Mouse (Mus musculus) cerebellum, adult 2 months (tissue): Measurements from ENCODE around the gene Top3a. TPM values are rescaled to one million over a fixed set of nuclear protein-coding genes. Genes with fewer than 3 reads are reported as not detected.

Experiments used
- DNase-seq, 2 experiments: peaks; one replicate each; pipeline ENCODE4 v3.0.0; 2021
- H3K27ac ChIP-seq: fragments of 200-500 bp; 2 replicates; pipeline ENCODE4 v1.5.1; 2012; ENCODE audit warnings: low read length, control low read depth, inconsistent platforms; ENCODE audit not compliant: insufficient read depth
- H3K27me3 ChIP-seq: fragments of 200-500 bp; 2 replicates; pipeline ENCODE4 v1.6.1; 2012; ENCODE audit warnings: inconsistent platforms, mild to moderate bottlenecking, low read length, moderate library complexity; ENCODE audit not compliant: control insufficient read depth, insufficient read depth
- H3K4me1 ChIP-seq: fragments of 200-500 bp; 2 replicates; pipeline ENCODE4 v1.6.1; 2011; ENCODE audit warnings: low read length; ENCODE audit not compliant: control insufficient read depth, insufficient read depth
- H3K4me3 ChIP-seq: fragments of 200-500 bp; replicated peaks from 2 replicates; pipeline ENCODE3; 2011; ENCODE audit warnings: mild to moderate bottlenecking, low read depth, low read length, control low read depth; ENCODE audit not compliant: insufficient read depth
- CTCF ChIP-seq: fragments of 200-500 bp; IDR thresholded peaks from 2 replicates; pipeline ENCODE4 v1.5.1; 2011; ENCODE audit warnings: low read depth, mild to moderate bottlenecking, control low read depth, low read length, moderate library complexity, borderline replicate concordance; ENCODE audit not compliant: insufficient read depth
- POLR2A ChIP-seq: fragments of 200-500 bp; IDR thresholded peaks from 2 replicates; pipeline ENCODE4 v1.6.1; 2011; ENCODE audit warnings: low read length, control low read depth, borderline replicate concordance; ENCODE audit not compliant: insufficient read depth
- WGBS: fragments of 180-500 bp; shearing (Covaris S2); methylation state at CpG from one replicate; pipeline ENCODE4 v1.1.7; 2018; 5-methylcytosine and 5-hydroxymethylcytosine counted together
- polyA plus RNA-seq: library from polyadenylated mRNA; depleted of rRNA; stranded (reverse); fragments of >200 nt; gene quantifications from 2 replicates; pipeline ENCODE4 v1.2.3, GENCODE M21; 2012; rRNA removed

Top3a gene
- polyA plus RNA-seq, 1 experiment: 6.8 TPM

GRCm38 (mm10) chr11:60701611-60702010, 75.6 kb downstream of the Top3a start:
- Histone ChIP-seq H3K4me1 (peaks cover 28% of the 10 kb centered on the region), H3K27me3 (no peaks in the 10 kb centered on the region), H3K27ac (peak overlapping the region; percentile 52), H3K4me3 (no peak overlapping the region)
- TF ChIP-seq POLR2A (no peak), CTCF (no peak)
- WGBS: 31% methylated on average over 4 of the region's 4 CpGs
- peak in 1 of 2 experiments; percentile 27 for DNase-seq

- peak in 1 of 2 experiments; percentile 14 for DNase-seq
- Histone ChIP-seq H3K27me3 (no peaks in the 10 kb centered on the region), H3K27ac (peak overlapping the region; percentile 91), H3K4me3 (peak overlapping the region; percentile 97), H3K4me1 (peaks cover 28% of the 10 kb centered on the region)
- 7% methylated on average over 12 of the region's 12 CpGs for WGBS
- TF ChIP-seq POLR2A (no peak), CTCF (no peak)
Measured at GRCm38 (mm10) chr11:60700320-60701185, 76.6 kb downstream of the Top3a start.

DNA sequence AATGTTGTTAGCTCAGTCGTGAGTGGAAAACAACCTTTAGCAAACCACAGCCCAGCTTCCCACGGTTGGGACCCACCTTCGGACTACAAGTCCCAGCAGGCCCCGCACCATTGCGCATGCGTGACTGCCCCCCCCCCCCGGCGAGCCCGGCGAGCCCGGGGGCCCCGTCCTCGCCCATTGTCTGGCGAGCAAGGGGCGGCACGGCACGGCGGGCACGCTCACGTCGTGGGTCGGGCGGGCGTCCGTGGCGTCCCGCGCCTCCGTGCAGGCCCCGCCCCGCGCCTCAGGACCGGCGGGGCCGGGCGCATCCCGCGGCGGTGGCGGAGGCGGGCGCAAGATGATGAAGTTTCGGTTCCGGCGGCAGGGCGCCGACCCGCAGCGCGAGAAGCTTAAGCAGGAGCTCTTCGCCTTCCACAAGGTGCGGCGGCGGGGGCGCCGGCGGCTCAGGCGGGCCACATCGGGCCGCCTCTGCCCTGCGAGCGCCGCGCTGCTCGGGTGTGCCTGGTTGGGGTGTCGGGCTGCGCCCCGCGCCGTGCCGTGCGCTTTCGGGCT, 77.6 kb downstream of the Top3a start, which contains the start of gene Llgl1:
Gene Llgl1, plus strand, starts transcription at position 200 of the 552 bp plus-strand sequence.
- Histone ChIP-seq H3K4me1 (peaks cover 28% of the 10 kb centered on the region), H3K27me3 (no peaks in the 10 kb centered on the region), H3K27ac (peak within 1 kb of the TSS; percentile 91), H3K4me3 (peak within 1 kb of the TSS; percentile 97)
- TF ChIP-seq CTCF (no peak), POLR2A (peak; percentile 64; the same call in 1 of the 2 replicates)
- under 1% methylated on average over 73 of the region's 73 CpGs for WGBS
- peak; percentile 88 to 93 for DNase-seq

GRCm38 (mm10) chr11:60698806-60699523, 78.2 kb downstream of the Top3a start:
- H3K27ac ChIP-seq: peak overlapping the region; percentile 66; the same call in 1 of the 2 replicates
- H3K4me1 ChIP-seq: peaks cover 26% of the 10 kb centered on the region
- WGBS: 4% methylated on average over 22 of the region's 22 CpGs
- H3K4me3 ChIP-seq: peak overlapping the region; percentile 91
- TF ChIP-seq POLR2A: no peak
- no peak for TF ChIP-seq CTCF
- H3K27me3 ChIP-seq: no peaks in the 10 kb centered on the region
- DNase-seq: peak; percentile 40 to 43

DNA sequence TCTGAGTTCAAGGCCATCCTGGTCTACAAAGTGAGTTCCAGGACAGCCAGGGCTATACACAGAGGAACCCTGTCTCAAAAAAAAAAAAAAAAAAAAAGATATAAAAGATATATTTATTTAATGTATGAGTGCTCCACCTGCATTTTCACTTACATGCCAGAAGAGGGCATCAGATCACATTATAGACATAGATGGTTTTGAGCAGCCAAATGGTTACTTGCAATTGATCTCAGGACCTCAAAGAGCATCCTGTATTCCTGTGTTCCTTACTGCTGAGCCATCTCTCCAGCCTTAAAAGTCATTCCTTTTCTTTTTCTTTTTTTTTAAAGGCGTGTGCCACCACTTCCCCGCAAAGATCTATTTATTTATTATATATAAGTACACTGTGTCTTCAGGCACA, 79.6 kb downstream of the Top3a start:
- Histone ChIP-seq H3K27me3 (no peaks in the 10 kb centered on the region), H3K4me3 (no peak overlapping the region), H3K27ac (no peak overlapping the region), H3K4me1 (peaks cover 14% of the 10 kb centered on the region)
- 61% methylated on average over 2 of the region's 2 CpGs for WGBS
- peak; percentile 38; the same call in 1 of the 2 replicates for TF ChIP-seq CTCF
- TF ChIP-seq POLR2A: no peak
- peak in 1 of 2 experiments; percentile 32 for DNase-seq

DNA sequence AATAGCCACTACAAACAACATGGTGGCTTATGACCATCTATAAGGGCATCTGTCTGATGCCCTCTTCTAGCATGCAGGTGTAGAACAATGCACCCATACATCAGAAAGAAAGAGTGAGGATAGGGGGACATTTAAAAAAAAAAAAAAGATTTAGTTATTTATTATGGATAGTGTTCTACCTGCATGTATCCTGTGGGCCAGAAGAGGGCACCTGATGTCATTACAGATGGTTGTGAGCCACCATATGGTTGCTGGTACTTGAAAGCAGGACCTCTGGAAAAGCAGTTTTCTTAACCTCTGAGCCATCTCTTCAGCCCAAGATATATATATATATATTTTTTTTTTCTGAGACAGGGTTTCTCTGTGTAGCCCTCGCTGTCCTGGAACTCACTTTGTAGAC, 81.0 kb downstream of the Top3a start:
- H3K27me3 ChIP-seq: no peaks in the 10 kb centered on the region
- TF ChIP-seq CTCF (no peak), POLR2A (no peak)
- H3K27ac ChIP-seq: no peak overlapping the region
- H3K4me1 ChIP-seq: 0 out of 2 replicates have a peak, but pooled peaks cover 3% of the 10 kb centered on the region
- WGBS: 69% methylated on average over 1 of the region's 1 CpGs
- no peak overlapping the region for H3K4me3 ChIP-seq
- peak in 1 of 2 experiments; percentile 4 for DNase-seq

Other genes with a start within 250 kb of the Top3a start
- gene Alkbh5, start 241.0 kb downstream of the Top3a start, polyA plus RNA-seq: 25.2 and 27.3 TPM in 2 replicates
- gene Llgl1, start 77.6 kb downstream of the Top3a start, polyA plus RNA-seq: 88.3 and 90.5 TPM in 2 replicates
- 160 and 177 TPM in 2 replicates for gene Flii, start 50.1 kb downstream of the Top3a start, polyA plus RNA-seq
- 27.4 and 28.4 TPM in 2 replicates for gene Mief2, start 49.0 kb downstream of the Top3a start, polyA plus RNA-seq
- 16.4 and 17.5 TPM in 2 replicates for gene Smcr8, start 159 bp upstream of the Top3a start, polyA plus RNA-seq
- gene Shmt1, start 34.4 kb upstream of the Top3a start, polyA plus RNA-seq: 3.3 and 4.5 TPM in 2 replicates
- 21.5 and 21.9 TPM in 2 replicates for gene Dhrs7b, start 53.3 kb upstream of the Top3a start, polyA plus RNA-seq
- 58.3 and 62.7 TPM in 2 replicates for gene Tmem11, start 101.9 kb upstream of the Top3a start, polyA plus RNA-seq
- gene Natd1, start 137.4 kb upstream of the Top3a start, polyA plus RNA-seq: 16.6 and 16.7 TPM in 2 replicates
- gene Map2k3, start 154.7 kb upstream of the Top3a start, polyA plus RNA-seq: 15.6 and 18.2 TPM in 2 replicates
- 80.1 and 87.2 TPM in 2 replicates for gene Kcnj12, start 245.2 kb upstream of the Top3a start, polyA plus RNA-seq